Mouse (Mus musculus) kidney, postnatal 4 days (tissue): ENCODE measurements around the gene Tpmt.
A peak's percentile ranks its signal among the peaks of the same experiment; 100 is the strongest.

Experiments
- DNase-seq, 2 experiments: peaks; one replicate each; pipeline ENCODE4 v3.0.0; 2021; ENCODE audit warnings: mixed read lengths in 2 of 2

Tpmt gene

GRCm38 (mm10) chr13:47042024-47042633 is 2.4 kb downstream of the Tpmt start:
- no peak for DNase-seq

DNA sequence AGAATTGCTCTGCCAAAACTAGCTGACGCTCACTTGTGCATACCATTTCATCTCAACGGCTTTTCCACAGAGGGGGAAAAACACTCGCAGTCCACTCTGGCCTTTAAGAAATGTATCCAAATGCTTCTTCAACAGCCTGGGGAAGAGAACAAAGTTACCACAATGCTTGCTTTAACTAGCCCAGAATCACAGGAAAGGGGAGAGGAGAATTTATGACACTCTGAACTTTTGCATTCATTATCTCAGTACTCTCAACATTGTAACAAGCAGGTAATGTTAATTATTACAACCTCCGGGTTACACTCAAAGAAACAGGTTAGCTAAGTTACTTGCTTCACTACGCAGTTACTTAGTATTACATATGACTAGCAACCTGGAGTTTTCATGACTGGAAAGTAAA is 4.5 kb downstream of the Tpmt start:
- no peak for DNase-seq

GRCm38 (mm10) chr13:47037946-47038345 is 6.6 kb downstream of the Tpmt start:
- DNase-seq: no peak

DNA sequence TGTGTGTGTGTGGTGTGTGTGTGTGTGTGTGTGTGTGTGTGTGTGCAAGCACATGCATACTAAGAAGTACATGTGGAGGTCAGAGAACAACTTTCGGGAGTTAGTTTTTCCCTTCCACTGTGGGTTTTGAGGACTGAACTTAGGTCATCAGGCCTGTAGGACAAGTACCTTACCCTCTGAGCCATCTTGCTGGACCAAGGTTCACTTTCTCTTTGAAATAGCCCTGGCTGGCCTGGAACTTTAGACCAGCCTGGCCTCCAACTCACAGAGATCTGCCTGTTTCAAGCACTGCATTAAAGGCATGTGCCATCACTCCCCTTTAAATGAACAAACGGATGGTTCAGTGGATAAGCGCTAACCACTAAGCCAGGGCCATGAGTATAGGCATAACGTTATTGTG is 10.9 kb downstream of the Tpmt start:
- no peak for DNase-seq

GRCm38 (mm10) chr13:47030376-47031107 is 14.0 kb downstream of the Tpmt start:
- peak in 1 of 2 experiments; percentile 25 for DNase-seq

DNA sequence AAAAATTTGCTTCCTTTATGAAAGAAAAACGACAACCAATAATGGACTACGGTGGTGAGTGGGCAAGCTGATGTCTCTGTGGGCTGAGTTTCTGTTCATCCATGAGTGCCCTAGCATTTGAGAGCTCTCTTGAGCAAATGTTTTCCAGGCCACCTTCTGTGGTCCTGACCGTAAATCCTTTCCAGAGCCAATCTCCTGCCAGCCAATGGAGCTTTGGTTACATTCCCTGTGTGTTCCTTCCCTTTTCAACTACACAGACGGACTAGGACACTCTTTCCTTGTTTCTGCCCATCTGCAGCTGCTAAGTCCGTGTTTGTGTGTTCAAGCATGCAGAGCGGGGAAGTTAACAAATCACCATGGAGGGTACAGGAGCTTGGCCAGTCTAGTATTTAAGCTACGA is 23.7 kb downstream of the Tpmt start:
- peak; percentile 11 to 31 for DNase-seq

GRCm38 (mm10) chr13:47019774-47020173 is 24.8 kb downstream of the Tpmt start:
- no peak for DNase-seq

GRCm38 (mm10) chr13:47017259-47017658 is 27.3 kb downstream of the Tpmt start:
- peak; percentile 74 to 79 for DNase-seq

DNA sequence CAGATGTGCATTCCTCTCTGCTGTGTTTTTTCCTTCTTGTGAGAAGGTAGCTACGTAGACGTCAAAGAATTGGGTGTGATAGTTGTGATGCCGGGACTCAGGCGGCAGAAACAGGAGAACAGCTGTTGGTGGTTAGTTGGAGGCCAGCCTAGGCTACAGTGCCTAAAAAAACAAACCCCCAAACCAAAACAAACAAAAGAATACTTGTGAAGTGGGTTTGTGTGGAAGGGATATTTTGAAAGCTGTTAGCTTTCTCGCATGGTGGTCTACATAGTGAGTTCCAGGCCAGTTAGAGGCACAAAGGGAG is 29.4 kb downstream of the Tpmt start:
- DNase-seq: no peak

- peak; percentile 83 to 88 for DNase-seq
Observed at GRCm38 (mm10) chr13:47014334-47015194, 30.0 kb downstream of the Tpmt start, which contains the start of gene Nhlrc1. TSS of gene Nhlrc1 (minus strand) at chr13:47014850.

GRCm38 (mm10) chr13:47013740-47014139 is 30.8 kb downstream of the Tpmt start:
- DNase-seq: no peak

GRCm38 (mm10) chr13:47001590-47001989 is 42.9 kb downstream of the Tpmt start:
- DNase-seq: no peak

DNA sequence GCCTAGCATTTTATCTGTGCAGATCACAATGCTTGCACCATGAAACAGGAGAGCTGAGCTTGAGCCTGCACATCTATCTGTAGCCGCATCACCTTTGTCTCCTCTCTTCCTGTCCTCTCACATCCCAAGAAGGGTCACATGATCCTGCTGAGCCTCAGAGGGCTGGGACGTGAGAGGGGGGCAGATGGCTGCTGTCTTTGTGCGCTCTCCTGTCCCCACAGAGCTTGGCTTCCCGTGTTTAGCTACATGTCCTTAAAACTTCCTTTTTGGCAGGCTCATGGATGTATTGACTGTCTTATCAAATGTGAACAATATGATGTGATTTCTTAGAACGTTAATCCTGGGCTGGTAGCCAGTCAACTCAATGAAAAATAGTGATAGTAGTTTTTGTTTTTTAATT is 45.0 kb downstream of the Tpmt start:
- DNase-seq: no peak

DNA sequence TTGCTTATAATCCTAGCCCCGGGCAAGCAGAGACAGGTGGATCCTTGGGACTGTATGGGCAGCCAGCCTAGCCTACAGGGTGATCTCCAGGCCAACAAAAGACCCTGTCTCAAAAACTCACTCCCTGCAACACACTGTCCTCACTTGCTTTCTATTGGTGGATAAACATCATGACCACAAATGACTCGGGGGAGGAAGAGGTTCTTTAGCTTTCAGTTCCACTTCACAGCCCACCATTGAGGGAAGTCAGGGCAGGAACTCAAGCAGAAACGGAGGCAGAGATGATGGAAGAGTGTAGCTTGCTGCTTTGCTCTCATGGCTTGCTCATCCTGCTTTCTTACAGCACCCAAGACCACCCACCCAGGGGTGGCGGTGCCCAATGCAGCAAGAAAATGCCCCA is 47.2 kb downstream of the Tpmt start:
- DNase-seq: no peak

- DNase-seq: no peak
Observed at GRCm38 (mm10) chr13:46993274-46993551, 51.3 kb downstream of the Tpmt start.

GRCm38 (mm10) chr13:46992516-46993273 is 51.8 kb downstream of the Tpmt start:
- no peak for DNase-seq

GRCm38 (mm10) chr13:46990376-46991011 is 54.0 kb downstream of the Tpmt start:
- no peak for DNase-seq

DNA sequence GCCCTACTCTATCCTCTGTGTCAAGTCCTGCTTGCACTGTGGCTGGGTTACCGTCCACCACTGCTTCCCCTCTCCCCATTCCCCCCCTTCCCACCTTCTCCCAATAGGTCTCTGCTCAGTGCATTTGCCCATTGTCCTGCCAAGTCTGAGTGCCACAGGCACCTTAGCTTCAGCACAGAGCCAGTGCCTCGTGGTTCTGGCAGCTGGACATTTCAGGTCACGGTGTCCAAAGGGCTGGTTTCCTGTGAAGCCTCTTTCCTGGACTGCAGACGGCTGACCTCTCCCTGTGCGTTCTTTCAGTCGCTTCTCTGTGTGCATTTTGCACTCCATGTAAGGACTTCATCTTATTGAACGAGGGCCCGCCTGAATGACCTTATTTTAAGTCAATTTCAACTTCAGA is 56.6 kb downstream of the Tpmt start:
- DNase-seq: no peak

- no peak for DNase-seq
Observed at GRCm38 (mm10) chr13:46986208-46986607, 58.3 kb downstream of the Tpmt start.

- no peak for DNase-seq
Observed at GRCm38 (mm10) chr13:46983878-46984277, 60.7 kb downstream of the Tpmt start.

GRCm38 (mm10) chr13:46979836-46980490 is 64.6 kb downstream of the Tpmt start:
- DNase-seq: peak in 1 of 2 experiments; percentile 8

GRCm38 (mm10) chr13:46976532-46976931 is 68.0 kb downstream of the Tpmt start:
- DNase-seq: no peak
